Mouse (Mus musculus): ENCODE data around the gene Mt3. TPM values are rescaled to one million over a fixed set of nuclear protein-coding genes. Genes with fewer than 3 reads are reported as not detected.

The Mt3 gene
- polyA plus RNA-seq (2015; fragmentation: Nextera tagmentation; extraction: Ambion mirVana): 8.8 and 12.0 TPM in 2 replicates

GRCm38 (mm10) chr8:94152513-94153300, at the start of gene Mt3:
Mt3 (plus strand) TSS chr8:94152607.

GRCm38 (mm10) chr8:94136933-94137332, 15.5 kb upstream of the Mt3 start, which contains the start of gene Mt4:
Mt4 (plus strand) TSS chr8:94137197.

GRCm38 (mm10) chr8:94172075-94172808, 19.8 kb downstream of the Mt3 start, which contains the start of gene Mt2:
Mt2 (plus strand) TSS chr8:94172664.

DNA sequence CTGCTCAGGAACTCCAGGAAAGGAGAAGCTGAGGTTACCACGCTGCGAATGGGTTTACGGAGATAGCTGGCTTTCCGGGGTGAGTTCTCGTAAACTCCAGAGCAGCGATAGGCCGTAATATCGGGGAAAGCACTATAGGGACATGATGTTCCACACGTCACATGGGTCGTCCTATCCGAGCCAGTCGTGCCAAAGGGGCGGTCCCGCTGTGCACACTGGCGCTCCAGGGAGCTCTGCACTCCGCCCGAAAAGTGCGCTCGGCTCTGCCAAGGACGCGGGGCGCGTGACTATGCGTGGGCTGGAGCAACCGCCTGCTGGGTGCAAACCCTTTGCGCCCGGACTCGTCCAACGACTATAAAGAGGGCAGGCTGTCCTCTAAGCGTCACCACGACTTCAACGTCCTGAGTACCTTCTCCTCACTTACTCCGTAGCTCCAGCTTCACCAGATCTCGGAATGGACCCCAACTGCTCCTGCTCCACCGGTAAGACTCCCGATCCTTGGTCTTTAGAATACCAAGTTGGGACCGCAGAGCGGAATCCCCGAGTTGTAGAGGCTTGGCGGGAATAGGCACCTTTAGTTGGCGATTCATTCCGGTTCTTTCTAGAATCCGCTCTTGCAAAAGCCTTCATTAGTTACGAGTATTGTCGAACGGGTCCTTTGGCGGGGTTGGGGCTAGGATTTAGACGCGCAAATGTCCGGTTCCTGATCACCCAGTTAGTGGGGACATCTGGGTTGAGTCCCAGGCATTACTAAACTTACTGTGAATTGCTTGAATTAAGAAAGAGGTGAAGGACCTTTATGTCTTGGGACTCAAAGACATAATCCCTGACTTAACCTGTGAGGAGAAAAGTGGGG, 26.7 kb downstream of the Mt3 start, which contains the start of gene Mt1:
Gene Mt1 (plus strand): TSS at position 226 of the 856 bp plus-strand sequence.

Other genes starting within 250 kb of the Mt3 start
- gene Amfr, start 139.8 kb upstream of the Mt3 start, polyA plus RNA-seq (2015; fragmentation: Nextera tagmentation; extraction: Ambion mirVana): 45.8 and 49.6 TPM in 2 replicates
- 49.1 and 53.9 TPM in 2 replicates for gene Nudt21, start 115.6 kb upstream of the Mt3 start, polyA plus RNA-seq (2015; fragmentation: Nextera tagmentation; extraction: Ambion mirVana)
- 6.0 and 6.5 TPM in 2 replicates for gene Ogfod1, start 115.4 kb upstream of the Mt3 start, polyA plus RNA-seq (2015; fragmentation: Nextera tagmentation; extraction: Ambion mirVana)
- 4.5 and 5.7 TPM in 2 replicates for gene Bbs2, start 53.7 kb upstream of the Mt3 start, polyA plus RNA-seq (2015; fragmentation: Nextera tagmentation; extraction: Ambion mirVana)
- 0.44 and 1.0 TPM in 2 replicates for gene Mt4, start 15.4 kb upstream of the Mt3 start, polyA plus RNA-seq (2015; fragmentation: Nextera tagmentation; extraction: Ambion mirVana)
- gene Mt2, start 20.1 kb downstream of the Mt3 start, polyA plus RNA-seq (2015; fragmentation: Nextera tagmentation; extraction: Ambion mirVana): 116 and 127 TPM in 2 replicates
- 290 and 376 TPM in 2 replicates for gene Mt1, start 26.5 kb downstream of the Mt3 start, polyA plus RNA-seq (2015; fragmentation: Nextera tagmentation; extraction: Ambion mirVana)
- gene Nup93, start 62.0 kb downstream of the Mt3 start, polyA plus RNA-seq (2015; fragmentation: Nextera tagmentation; extraction: Ambion mirVana): 16.2 and 19.3 TPM in 2 replicates
- not detected in 2 replicates for gene Slc12a3, start 176.6 kb downstream of the Mt3 start, polyA plus RNA-seq (2015; fragmentation: Nextera tagmentation; extraction: Ambion mirVana)
- gene Herpud1, start 233.8 kb downstream of the Mt3 start, polyA plus RNA-seq (2015; fragmentation: Nextera tagmentation; extraction: Ambion mirVana): 84.0 and 92.7 TPM in 2 replicates